Mouse (Mus musculus) brain, embryonic 14.5 days (tissue): ENCODE results near the gene Tmem88.

ENCODE experiments used
- CTCF ChIP-seq: fragments of 200-500 bp; IDR thresholded peaks from 2 replicates; pipeline ENCODE4 v1.5.1; 2012; ENCODE audit warnings: inconsistent platforms, mild to moderate bottlenecking, moderate library complexity, borderline replicate concordance; ENCODE audit not compliant: insufficient read depth, insufficient read length; ENCODE audit errors: extremely low read depth
- POLR2A ChIP-seq: fragments of 200-500 bp; IDR thresholded peaks from 2 replicates; pipeline ENCODE4 v1.6.1; 2012; ENCODE audit warnings: mild to moderate bottlenecking, inconsistent platforms, borderline replicate concordance; ENCODE audit not compliant: poor library complexity, insufficient read depth, insufficient read length, severe bottlenecking; ENCODE audit errors: extremely low read depth

DNA sequence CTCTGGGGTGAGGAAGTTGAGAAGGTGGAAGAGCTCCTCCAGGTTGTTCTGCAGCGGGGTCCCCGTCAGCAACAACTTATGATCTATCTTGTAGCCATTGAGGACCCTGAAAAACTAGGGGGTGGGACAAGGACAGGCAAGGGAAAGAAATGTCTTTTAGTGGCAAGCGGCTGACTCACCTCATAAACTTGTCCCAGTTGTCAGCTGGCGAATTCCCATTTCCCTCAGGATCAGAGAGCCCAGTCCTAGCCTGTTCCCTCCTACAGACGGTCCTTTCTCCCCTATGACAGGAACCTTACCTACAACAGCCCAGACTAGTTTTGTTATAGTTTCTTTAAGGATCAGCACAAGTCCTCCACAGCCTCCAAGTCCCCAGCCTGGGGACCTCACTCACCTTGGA lies 41.5 kb downstream of the Tmem88 start:
- TF ChIP-seq POLR2A, result no peak
- no peak for TF ChIP-seq CTCF
